Mouse (Mus musculus) heart, embryonic 13.5 days (tissue): Measurements from ENCODE around the gene Trim43a. TPM values are rescaled to one million over a fixed set of nuclear protein-coding genes. Genes with fewer than 3 reads are reported as not detected.
A peak's percentile ranks its signal among the peaks of the same experiment; 100 is the strongest.
"Not testable (repeated sequence)": the region's sequence is repeated elsewhere in the genome, so short reads cannot be mapped to it uniquely, and the experiment has no call there.

Source experiments
- ATAC-seq: fragments of 200-750 bp; cut with Nextera tagmentation; 2 replicates; pipeline ENCODE4 v1.8.0; 2017; ENCODE audit warnings: moderate TSS enrichment; ENCODE audit not compliant: insufficient number of reproducible peaks, low FRiP score, low TSS enrichment; ENCODE audit errors: extremely low read depth
- H3K27ac ChIP-seq: fragments of 300-500 bp; sonication (generic); replicated peaks from 2 replicates; pipeline ENCODE4 v1.5.1; 2015; ENCODE audit warnings: moderate library complexity, mild to moderate bottlenecking, inconsistent platforms
- H3K27me3 ChIP-seq: fragments of 300-500 bp; sonication (generic); replicated peaks from 2 replicates; pipeline ENCODE4 v1.6.1; 2015; ENCODE audit warnings: mild to moderate bottlenecking, inconsistent platforms
- H3K36me3 ChIP-seq: fragments of 300-500 bp; sonication (generic); 2 replicates; pipeline ENCODE4 v1.6.1; 2015; ENCODE audit warnings: mild to moderate bottlenecking, inconsistent platforms
- H3K4me1 ChIP-seq: fragments of 300-500 bp; sonication (generic); 2 replicates; pipeline ENCODE4 v1.6.1; 2015; ENCODE audit warnings: inconsistent platforms
- H3K4me2 ChIP-seq: fragments of 300-500 bp; sonication (generic); 2 replicates; pipeline ENCODE4 v1.6.1; 2015; ENCODE audit warnings: inconsistent platforms, mild to moderate bottlenecking, moderate library complexity
- H3K4me3 ChIP-seq: fragments of 300-500 bp; sonication (generic); 2 replicates; pipeline ENCODE4 v1.5.1; 2015; ENCODE audit warnings: moderate library complexity, mild to moderate bottlenecking, inconsistent platforms
- H3K9ac ChIP-seq: fragments of 300-500 bp; sonication (generic); 2 replicates; pipeline ENCODE4 v1.6.1; 2015; ENCODE audit warnings: inconsistent platforms, mild to moderate bottlenecking, moderate library complexity
- H3K9me3 ChIP-seq: fragments of 300-500 bp; sonication (generic); 2 replicates; pipeline ENCODE4 v1.6.1; 2016; ENCODE audit warnings: inconsistent platforms
- WGBS: fragments of 180-500 bp; shearing (Covaris S2); methylation state at CpG from one replicate; pipeline ENCODE4 v1.1.7; 2015; ENCODE audit warnings: mixed read lengths; 5-methylcytosine and 5-hydroxymethylcytosine counted together
- polyA plus RNA-seq: library from polyadenylated mRNA; unstranded; fragments of >200 nt; fragmentation: Nextera tagmentation; extraction: Ambion mirVana; gene quantifications from 2 replicates; pipeline ENCODE4 v1.2.1, GENCODE M21; 2015

Trim43a gene
- polyA plus RNA-seq, 1 experiment from 2014 or later = 0.23 TPM

- ATAC-seq = no peak
- Histone ChIP-seq H3K27me3 (no peaks in the 10 kb centered on the region), H3K4me3 (no peak overlapping the region), H3K27ac (no peak overlapping the region), H3K9me3 (0 out of 2 replicates have a peak, but pooled peaks cover 6% of the 10 kb centered on the region), H3K36me3 (peaks cover 77% of the 10 kb centered on the region), H3K4me2 (no peak overlapping the region), H3K4me1 (no peaks in the 10 kb centered on the region), H3K9ac (no peak overlapping the region)
- 89% methylated on average over 4 of the region's 4 CpGs for WGBS
Observed at GRCm38 (mm10) chr9:88558146-88558545, 22.5 kb upstream of the Trim43a start.

GRCm38 (mm10) chr9:88561476-88561875 lies 19.2 kb upstream of the Trim43a start:
- peaks cover 76% of the 10 kb centered on the region for H3K36me3 ChIP-seq
- H3K4me2 ChIP-seq, H3K4me3 ChIP-seq, H3K27ac ChIP-seq, H3K9ac ChIP-seq, ATAC-seq, H3K4me1 ChIP-seq, H3K27me3 ChIP-seq: not testable (repeated sequence)
- 92% methylated on average over 2 of the region's 2 CpGs for WGBS
- 0 out of 2 replicates have a peak, but pooled peaks cover 11% of the 10 kb centered on the region for H3K9me3 ChIP-seq

- not testable (repeated sequence) for H3K4me3 ChIP-seq, H3K27me3 ChIP-seq, H3K27ac ChIP-seq, H3K9ac ChIP-seq, ATAC-seq, H3K4me2 ChIP-seq, H3K4me1 ChIP-seq
- 94% methylated on average over 3 of the region's 3 CpGs for WGBS
- Histone ChIP-seq H3K36me3 (peaks cover 52% of the 10 kb centered on the region), H3K9me3 (peaks cover 36% of the 10 kb centered on the region)
Observed at GRCm38 (mm10) chr9:88570471-88570870, 10.2 kb upstream of the Trim43a start.

GRCm38 (mm10) chr9:88593708-88594107 lies 13.0 kb downstream of the Trim43a start:
- H3K9me3 ChIP-seq, H3K4me1 ChIP-seq, H3K4me2 ChIP-seq, H3K9ac ChIP-seq, ATAC-seq, H3K27ac ChIP-seq, H3K4me3 ChIP-seq, H3K27me3 ChIP-seq, H3K36me3 ChIP-seq: not testable (repeated sequence)
- WGBS = 77% methylated on average over 6 of the region's 6 CpGs

GRCm38 (mm10) chr9:88599206-88600162 lies 18.8 kb downstream of the Trim43a start:
- not testable (repeated sequence) for H3K27me3 ChIP-seq, H3K4me1 ChIP-seq, H3K36me3 ChIP-seq, H3K9me3 ChIP-seq
- peak overlapping the region; percentile 49 for H3K4me3 ChIP-seq
- ATAC-seq = peak; percentile 89
- peak overlapping the region; percentile 62; the same call in 1 of the 2 replicates for H3K27ac ChIP-seq
- peak overlapping the region; percentile 77 for H3K9ac ChIP-seq
- WGBS = 1% methylated on average over 47 of the region's 50 CpGs
- peak overlapping the region; percentile 68 for H3K4me2 ChIP-seq

- ATAC-seq, H3K9ac ChIP-seq, H3K27ac ChIP-seq, H3K4me3 ChIP-seq, H3K36me3 ChIP-seq, H3K27me3 ChIP-seq, H3K9me3 ChIP-seq, H3K4me2 ChIP-seq, H3K4me1 ChIP-seq: not testable (repeated sequence)
- 67% methylated on average over 17 of the region's 20 CpGs for WGBS
Observed at GRCm38 (mm10) chr9:88625803-88626514, 45.3 kb downstream of the Trim43a start.

GRCm38 (mm10) chr9:88638125-88638524 lies 57.4 kb downstream of the Trim43a start:
- not testable (repeated sequence) for H3K9me3 ChIP-seq, H3K36me3 ChIP-seq, H3K27ac ChIP-seq, H3K27me3 ChIP-seq, H3K4me1 ChIP-seq, H3K4me3 ChIP-seq, H3K9ac ChIP-seq, ATAC-seq, H3K4me2 ChIP-seq
- WGBS = 75% methylated on average over 1 of the region's 1 CpGs

Other genes starting within 250 kb of the Trim43a start
- 24.9 and 26.8 TPM in 2 replicates for gene Snx14, start 141.9 kb upstream of the Trim43a start, polyA plus RNA-seq
- 0.47 and 0.97 TPM in 2 replicates for gene Gm20537, start 124.3 kb upstream of the Trim43a start, polyA plus RNA-seq
- gene Syncrip, start 98.3 kb upstream of the Trim43a start, polyA plus RNA-seq = 51.9 and 53.3 TPM in 2 replicates
- gene Zfp949, start 32.9 kb upstream of the Trim43a start, polyA plus RNA-seq = 6.3 and 8.4 TPM in 2 replicates
- gene Mthfsl, start 139.4 kb downstream of the Trim43a start, polyA plus RNA-seq = 26.5 and 31.1 TPM in 2 replicates
- 0.23 and 0.74 TPM in 2 replicates for gene Bcl2a1d, start 151.0 kb downstream of the Trim43a start, polyA plus RNA-seq